Mouse (Mus musculus) layer of hippocampus, adult 11-12 months (tissue): ENCODE data around the gene Fam219a.

Experiments
- DNase-seq: peaks from one replicate; pipeline ENCODE4 v3.0.0; 2022; ENCODE audit warnings: low spot score

Fam219a gene

DNA sequence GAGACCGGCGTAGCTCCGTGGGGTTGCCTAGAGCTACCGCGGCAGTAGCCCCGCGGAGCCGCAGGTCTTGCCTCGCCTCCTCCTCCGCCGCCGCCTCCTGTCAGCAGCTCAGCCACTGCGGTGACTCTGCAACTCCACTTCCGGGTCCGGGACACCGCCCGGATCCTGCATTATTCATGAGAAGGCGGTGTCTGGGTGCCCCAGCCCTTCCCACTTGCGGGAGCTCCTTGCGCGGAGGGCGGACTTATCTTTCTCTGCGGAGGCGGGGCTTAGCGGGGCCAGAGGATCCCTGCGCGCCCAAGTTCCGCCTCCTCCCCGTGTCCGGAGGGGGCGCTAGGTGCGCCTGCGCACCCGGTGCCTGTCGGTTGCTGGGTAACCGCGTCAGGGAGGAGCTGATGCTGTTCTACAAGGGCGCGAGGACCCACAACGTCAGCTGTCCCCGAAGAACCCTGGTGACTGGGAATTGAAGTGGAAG lies at the start of gene Fam219a, which contains the start of gene Dnaic1:
Gene Fam219a, minus strand, starts transcription at position 128 of the 475 bp plus-strand sequence.
Gene Dnaic1, plus strand, starts transcription at position 365 of the 475 bp plus-strand sequence.
- peak; percentile 98 for DNase-seq

DNA sequence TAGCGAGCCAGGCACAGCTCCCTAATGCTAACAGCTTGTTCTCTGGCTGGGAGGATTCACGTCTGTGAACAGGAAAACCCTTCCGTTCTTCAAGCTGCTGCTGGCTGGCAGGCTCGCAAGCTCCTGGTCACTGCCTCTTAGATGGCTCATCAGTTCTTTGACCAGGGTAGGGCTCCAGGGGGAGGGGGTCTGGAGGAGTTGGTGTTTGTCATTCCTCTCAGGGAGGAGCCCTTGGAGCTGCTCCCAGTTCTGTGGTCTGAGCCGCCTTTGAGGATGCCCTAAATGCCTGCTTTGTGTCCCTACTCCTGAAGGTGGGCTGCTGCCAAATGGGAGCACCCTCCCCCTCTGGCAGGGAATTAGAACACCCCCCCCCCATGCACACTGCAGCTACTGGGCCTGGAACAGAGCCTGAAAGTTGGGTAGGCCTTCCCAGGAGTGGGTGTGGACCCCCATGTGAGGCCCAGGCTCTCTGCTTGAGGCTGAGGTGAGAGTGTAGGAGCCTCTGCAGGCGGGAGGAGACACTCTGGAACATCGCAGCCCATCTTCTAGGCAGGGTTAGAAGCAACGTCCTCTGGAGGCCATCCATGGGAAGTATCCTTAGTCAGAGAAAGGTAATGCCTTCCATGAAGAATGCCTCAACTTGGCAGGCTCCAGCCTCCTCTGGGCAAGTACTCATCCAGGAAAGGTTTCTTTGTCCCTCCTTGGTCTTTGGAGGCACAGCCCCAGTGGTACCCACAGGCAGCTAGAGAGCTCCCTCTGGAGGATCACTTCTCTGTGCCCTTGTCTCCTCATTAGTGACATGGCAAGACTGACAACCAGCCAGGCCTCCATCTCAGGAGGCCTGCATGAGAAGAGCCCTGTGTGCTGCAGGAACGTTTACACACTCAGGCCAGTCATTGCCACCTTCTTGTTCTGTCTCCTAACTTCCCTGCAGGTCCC lies 46.6 kb upstream of the Fam219a start:
- DNase-seq, result peak; percentile 87

DNA sequence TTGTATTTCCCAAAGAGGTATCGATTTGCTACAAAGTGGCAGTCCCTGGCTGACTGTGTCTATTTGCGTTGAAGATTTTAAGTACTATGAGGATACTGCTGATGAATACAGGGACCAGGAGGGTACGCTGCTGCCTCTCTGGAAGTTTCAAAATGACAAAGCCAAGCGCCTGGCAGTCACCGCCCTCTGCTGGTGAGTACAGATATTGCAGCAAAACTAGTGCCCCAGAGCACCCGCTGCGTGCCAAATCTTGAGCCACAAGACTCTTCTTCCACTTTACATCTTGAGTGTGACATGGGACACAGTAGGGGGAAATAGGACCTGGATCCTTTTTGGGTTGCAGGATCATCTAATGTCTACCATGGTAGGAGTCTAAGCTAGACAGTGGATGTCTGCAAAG lies 44.8 kb upstream of the Fam219a start:
- peak; percentile 89 for DNase-seq

DNA sequence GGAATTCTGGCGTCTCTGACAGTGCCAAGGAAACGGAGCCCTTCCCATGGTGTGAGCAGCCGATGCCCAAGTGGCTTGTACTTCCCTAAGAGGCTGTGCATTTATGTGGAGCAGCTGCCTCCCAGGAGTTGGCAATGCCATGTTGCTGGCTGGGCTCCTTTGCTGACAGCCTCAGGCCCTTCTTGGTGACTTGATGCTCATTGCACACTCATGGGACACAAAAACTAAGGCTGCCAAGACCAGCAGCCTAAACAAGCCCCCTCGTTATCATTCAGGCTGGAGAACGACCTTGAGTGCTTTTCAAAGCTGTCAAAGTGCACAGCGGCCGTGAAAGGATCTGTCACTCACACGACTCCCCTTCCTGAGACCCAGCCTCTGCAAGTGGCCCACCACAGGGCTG lies 42.8 kb upstream of the Fam219a start:
- DNase-seq, result no peak

DNA sequence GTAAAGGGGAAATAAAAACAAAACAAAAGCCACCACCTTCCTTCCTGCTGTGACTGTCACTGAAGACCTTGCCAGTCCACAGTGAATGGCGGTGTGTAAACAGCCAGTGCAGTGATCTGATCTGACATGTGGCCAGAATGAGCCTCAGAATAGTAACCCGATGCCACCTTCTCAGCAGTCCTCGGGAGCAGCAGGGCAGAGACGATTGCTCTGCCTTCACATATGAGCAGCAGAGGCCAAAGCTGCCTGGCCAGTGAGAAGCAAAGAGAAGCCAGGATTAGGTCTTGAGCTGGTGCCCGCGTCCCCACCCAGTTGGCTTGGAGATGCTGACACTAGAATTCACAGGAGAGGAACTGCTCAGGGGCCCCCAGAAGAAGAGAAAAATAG lies 41.2 kb upstream of the Fam219a start:
- no peak for DNase-seq

DNA sequence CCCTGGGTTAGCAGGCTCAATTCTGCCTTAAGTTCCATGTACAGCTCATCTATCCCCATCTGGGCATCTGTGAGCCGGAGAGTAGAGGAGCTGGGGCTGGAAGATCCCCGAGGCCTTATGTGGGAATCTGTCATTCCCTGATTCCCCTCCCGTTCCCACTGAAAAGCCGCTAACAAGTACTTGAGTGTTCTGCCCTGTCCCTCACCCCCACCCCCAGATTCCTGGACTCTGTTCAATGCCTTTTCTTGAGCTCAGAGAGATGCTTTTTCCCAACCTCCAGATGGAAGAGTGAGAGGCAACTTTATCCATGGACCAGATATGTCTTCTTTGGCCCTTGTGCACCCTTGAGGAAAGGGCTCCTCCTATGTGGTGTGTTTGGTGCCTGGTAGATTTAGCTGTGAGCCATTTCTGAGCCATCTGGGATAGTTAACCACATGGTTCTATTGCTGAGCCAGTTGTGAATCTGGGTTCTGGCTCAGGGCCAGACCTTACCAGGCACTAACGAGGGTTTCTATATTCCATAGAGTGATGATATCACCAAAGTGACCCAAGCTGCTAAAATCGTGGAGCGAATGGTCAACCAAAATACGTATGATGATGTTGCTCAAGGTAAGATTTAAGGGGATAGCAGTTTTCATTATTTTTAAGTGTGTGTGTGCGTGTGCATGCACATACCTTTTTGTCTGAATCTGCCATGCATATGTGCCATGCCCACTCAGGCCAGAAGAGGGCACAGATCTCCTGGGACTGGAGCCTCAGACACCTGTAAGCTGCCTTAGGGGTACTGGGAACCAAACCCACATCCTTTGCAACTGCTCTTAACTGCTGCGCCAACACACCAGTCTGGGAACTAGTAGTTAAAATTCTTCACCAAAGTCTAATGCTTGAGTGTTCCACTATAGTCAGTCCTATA lies 40.6 kb upstream of the Fam219a start:
- DNase-seq, result peak; percentile 30

DNA sequence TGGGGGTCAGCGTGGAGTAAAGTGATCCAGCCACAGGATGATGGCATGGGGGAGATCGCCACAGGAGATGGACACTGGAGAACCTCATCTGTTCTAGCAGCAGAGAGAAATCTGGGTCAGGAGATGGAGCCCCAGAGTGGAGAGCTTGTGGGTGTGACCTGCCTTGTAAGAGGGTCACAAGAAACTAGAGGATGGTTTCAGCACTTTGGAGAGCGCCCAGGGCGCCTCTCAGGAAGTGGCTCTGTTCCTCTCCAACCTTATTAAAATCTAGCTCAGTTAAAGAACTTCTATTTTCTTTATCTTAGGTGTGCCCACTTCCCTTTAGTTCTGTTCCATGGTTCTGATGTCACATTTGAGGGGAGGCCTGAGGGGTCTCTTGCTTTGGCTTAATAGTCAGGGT lies 37.4 kb upstream of the Fam219a start:
- DNase-seq, result no peak

DNA sequence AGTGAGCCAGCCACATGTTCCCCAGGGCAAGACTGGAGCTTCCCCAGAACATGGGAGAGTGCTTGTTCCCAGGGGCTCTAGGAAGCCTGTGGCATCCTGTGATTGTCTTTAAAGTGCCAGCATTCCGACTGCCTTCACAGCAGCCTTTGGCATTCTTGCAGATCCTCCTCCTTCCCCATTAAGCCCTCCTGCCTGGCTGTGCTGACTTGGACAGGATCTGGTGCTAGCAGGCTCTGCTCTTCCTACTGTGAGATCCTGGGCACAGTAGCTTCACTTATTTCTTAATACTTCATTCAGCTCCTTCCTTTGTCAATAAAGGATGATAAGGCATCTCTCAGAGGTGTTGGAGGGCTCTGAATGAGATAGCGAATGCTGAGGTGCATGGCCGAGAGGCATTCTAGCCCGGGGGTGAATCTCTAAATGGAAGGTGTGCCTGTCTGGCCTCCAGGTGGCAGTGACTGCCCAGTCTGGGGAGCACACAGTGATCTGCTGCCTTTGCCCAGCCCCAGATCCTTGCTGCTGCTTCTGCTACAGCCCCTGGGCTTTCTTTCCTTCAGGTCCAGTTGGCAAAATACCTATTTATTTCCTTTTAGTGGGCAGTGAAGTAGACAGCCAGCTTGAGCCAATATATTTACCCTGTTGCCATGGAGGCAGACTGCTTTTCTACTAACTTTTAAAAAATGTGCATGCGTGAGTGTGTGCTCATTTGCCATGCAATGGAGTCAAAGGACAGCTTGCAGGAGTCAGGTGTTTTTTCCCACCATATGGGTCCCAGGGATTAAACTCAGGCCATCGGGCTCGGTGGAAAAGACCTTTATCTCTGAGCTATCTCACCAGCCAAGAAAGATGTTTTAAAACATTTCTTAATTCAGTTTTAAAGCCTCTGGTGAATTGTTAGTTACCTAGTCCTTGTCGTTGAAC lies 35.4 kb upstream of the Fam219a start:
- DNase-seq, result no peak

DNA sequence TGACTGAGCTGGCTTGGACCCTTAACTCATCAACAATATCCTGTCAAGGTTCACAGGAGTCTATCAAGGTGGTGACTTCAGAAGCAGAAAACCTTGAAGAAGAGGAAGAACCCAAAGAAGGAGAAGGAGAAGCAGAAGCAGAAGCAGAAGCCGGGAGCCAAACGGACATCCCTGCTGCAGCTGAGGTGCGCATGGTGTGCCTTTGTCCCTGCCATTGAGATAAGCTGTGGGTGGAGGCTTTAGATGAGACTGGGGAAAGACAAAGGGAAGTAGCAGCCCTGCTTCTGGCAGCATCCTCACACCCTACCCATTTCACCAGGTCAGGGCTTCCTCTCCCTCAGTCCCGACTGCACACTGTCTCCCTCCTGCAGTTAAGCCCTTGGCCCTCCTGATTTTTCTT lies 33.5 kb upstream of the Fam219a start:
- no peak for DNase-seq

DNA sequence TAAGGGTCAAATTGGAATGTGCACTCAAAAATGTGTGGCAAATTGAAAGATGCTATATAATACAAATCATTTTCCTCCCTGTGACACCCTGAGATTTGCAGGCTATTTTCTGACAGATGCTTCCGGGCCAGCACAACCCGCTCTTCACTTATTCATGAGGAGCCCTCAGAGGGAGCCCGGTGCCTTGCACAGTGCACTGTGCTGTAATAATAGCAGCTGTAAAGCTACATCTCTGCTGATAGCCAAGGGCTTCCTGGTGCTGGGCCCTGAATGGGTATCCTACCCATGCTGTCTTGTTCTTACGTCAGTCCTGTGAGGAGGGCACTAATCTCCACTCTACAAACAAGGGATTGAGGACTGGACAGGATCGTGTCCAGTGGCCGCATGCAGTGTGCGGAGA lies 14.0 kb upstream of the Fam219a start:
- DNase-seq, result no peak

DNA sequence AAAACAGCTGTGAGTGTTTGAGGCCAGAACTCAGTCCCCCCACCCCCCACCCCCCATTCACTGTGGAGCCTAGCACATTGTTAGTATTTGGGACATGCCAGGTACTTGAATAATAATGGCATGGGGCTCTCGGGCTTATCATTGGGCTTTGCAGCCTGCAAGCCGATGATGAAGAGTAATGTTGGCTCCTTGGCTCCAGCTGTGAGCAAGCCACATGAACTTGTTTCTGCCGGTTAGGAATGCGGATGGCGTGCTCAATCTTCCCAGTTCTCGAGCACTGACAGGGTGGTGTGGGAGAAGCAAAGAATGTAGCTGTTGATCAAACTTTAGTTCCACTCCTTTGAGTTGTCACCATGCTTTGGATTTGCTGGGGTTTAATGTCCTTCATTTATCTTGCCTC lies 6.6 kb upstream of the Fam219a start:
- DNase-seq, result no peak

DNA sequence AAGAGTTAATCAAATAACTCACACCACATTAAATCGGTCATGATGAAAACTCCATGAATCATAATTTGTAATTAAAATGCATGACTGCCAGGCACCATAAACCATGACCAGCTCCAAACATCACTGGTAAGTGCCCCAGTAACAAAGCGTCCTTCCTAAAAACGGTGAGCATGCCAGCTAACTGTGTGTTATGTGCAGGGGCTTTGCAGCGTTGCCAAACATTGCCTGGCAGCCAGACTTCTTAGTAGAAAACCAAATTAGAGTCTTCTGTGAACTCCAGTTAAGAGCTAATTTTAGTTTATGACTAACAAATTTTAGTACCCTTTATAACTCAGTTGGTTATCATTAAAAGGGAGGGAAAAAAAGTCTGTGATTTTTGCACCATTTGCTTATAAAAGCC lies 4.2 kb upstream of the Fam219a start:
- DNase-seq, result no peak

DNA sequence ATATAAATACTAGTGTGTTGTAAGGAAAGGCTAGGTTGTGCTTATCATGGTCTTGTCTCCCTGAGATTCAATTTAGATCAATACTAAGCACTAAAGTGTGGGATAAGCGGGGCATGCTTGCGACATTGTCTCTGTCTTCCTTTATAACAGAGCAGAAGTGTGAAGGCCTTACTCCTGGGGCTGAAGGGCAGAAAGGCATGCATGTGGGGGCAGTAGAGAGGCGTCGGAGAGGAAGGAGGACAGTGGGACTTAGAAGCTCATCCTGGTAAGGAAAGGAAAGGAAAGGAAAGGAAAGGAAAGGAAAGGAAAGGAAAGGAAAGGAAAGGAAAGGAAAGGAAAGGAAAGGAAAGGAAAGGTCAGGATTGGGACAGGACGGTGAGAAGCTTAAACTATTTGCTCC lies 2.2 kb upstream of the Fam219a start:
- no peak for DNase-seq

DNA sequence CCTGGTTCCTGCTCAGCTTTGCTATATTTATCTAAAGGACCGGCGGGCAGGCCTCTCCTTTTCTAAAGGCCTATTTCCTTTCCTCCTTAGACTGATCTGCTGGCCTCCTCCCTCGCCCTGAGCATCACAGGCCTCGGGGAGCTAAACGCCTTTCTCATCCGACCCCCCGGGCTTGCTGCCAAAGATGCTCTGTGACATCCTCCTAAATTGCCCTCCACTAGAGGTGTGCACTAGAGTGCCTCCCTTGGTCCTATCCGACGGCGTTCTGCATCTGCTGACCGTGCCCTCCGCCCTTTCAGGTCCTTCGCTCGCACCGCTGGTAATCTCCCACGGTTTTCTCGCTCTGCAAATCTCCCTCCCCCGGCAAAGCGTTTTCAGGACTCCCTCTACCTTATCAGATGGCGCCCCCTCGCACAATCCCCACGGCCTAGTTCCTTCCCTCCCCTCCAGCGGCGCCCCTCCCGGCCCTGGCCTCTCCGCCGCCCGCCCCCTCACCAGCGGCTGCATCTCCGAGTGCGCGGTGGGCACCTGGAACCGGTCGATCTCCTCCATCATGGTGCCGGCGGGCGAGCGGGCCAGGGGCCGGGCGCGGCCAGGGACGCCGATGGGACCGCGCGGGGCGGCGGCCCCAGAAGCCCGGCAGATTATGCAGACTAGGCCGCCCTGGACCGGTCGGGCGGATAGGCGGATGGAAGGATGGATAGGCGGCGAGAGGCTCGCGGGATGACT lies 492 bp downstream of the Fam219a start:
- peak; percentile 57 for DNase-seq

DNA sequence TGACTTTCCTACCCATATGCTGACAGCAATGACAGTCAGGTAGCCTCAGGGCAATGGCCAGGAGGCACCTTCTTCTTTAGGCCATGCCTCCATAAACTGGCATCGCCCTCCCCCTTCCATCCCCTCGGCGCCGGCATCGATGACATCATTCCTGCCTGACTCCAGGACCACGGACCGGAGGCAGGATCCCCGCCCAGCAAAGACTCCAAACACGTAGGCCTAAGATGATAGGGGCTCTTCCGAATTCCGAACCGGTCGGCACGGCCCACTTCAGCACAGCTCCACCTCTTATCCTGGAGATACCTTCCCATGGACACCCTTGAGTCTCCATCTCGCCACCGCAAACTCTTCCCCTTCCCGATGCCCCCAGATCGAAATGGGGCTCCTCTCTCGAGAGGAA lies 1.1 kb downstream of the Fam219a start:
- DNase-seq, result peak; percentile 58

DNA sequence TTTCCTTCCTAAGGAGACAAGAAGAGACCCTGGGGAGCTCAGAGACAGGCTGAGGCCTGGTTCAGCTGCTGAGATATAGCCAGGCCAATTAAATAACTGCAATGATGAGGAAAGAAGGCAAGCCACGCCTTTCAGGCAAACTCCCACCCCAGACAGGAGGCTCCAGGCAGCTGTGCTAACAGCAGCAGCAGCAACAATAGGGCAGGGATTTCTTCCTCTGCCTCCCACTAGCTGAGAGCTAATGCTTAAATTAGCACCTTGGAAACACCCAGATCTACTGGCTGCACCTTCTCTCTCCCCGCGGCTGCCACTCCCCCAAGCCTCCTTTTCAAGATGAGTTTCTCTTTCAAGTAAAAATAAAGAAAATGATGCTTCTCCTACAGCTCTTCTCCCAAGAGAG lies 3.2 kb downstream of the Fam219a start:
- no peak for DNase-seq

DNA sequence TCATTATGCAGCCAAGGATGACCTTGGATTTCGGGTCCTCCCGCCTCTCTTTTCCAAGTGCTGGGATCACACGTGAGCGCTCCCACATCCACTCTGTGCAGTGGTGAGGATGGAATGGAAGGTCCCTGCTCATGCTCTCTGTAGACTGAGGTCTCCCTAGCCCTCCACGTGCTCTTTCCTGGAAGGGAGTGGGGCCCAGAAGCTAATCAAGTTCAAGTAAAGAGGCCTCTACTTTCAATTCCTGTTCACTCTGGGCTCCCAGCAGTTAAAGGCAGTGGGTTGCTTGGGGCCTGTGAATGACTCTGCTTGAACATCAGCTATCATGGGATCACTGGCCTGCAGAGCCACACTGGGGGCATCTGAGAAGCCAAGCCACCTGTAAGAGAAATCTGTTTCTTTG lies 6.0 kb downstream of the Fam219a start:
- DNase-seq, result no peak

DNA sequence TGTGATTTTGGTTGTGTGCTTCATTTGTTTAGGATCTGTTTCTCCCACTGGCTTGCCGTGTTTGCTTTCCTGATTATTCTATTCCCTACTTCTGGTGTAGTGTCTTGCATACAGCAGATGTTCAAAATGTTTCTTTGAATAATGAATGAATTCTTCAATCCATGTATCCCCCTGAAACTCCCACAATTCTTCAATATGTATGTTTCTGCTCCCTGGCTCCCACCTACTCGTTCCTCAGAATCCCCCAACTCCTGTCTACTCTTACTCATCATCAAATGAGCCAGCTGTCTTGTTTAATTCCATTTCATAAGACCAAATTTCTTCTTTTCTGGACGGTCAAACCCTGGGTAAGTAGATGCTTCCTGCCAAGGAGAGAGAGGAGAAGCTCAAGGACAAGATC lies 12.2 kb downstream of the Fam219a start:
- no peak for DNase-seq

DNA sequence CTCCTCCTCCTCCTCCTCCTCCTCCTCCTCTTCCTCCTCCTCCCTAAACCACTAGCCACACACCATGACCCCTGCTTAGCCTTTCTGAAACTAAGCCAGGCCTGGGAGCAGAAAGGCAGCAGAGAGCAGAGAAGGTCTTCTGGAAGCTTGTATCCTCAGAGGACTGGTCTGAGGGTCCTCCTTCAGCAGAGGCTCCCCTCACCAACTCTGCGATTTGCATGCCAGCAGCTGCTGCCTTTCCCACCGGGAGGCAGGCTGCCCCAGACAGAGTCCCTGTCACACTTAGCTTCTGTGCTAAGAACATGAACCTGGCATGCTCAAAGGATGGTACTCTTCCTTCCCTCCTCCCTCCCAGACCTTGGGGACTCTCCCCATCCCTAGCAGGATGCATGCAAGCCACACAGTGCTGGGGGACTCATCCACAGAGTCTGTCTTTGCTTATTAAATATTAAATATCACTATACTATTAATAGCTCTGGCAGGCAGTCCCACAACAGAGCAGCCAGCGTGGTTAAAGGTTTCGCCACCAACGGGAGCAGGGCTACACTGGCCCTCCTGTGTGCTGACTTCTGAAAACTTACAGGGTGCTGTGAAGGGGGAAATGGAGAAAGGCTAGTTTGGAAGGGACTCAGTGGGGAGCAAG lies 12.9 kb downstream of the Fam219a start:
- no peak for DNase-seq

DNA sequence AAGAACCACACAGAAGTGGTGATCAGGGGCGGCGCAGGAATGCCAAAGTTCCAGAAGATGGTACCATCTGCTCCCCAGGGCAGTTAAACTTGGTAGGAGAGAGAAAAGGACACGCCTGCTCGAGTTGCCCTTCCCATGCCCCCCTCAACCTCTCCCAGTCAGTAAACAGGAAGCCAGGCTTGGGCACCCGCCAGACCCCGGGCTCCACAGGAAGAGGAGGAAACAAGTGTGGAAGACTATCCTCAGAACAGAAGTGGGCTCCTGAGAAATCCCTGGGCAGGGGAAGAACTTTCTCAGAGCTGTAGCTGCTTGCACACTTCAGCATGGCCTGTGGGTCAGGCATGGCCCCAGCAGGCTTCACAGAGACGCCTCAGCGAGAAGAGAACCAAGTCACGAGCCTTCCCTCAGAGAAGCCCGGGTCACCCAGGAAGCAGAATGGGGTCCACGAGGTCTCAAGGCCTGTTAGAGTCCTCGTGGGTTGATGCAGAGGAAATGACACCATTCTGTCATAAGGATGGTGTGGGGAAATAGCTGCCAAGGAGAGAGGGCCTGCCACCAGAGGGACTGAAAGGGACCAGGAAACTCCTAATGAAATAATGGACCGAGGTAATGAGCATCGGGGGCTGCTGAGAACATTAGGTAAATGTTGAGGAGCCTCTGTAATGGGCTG lies 14.2 kb downstream of the Fam219a start:
- DNase-seq, result peak; percentile 56
